Mouse (Mus musculus) kidney, adult 2 months (tissue): ENCODE measurements around the gene Nudt4.

ENCODE experiments used
- CTCF ChIP-seq: fragments of 200-500 bp; conservative IDR thresholded peaks from 2 replicates; pipeline ENCODE4 v1.5.1; 2011; ENCODE audit warnings: low read depth, mild to moderate bottlenecking, control low read depth, low read length, moderate library complexity, mixed read lengths; ENCODE audit not compliant: insufficient read depth, insufficient read length
- POLR2A ChIP-seq: fragments of 200-500 bp; IDR thresholded peaks from one replicate; pipeline ENCODE4 v1.6.1; 2011; ENCODE audit warnings: low read depth, low read length, control low read depth

DNA sequence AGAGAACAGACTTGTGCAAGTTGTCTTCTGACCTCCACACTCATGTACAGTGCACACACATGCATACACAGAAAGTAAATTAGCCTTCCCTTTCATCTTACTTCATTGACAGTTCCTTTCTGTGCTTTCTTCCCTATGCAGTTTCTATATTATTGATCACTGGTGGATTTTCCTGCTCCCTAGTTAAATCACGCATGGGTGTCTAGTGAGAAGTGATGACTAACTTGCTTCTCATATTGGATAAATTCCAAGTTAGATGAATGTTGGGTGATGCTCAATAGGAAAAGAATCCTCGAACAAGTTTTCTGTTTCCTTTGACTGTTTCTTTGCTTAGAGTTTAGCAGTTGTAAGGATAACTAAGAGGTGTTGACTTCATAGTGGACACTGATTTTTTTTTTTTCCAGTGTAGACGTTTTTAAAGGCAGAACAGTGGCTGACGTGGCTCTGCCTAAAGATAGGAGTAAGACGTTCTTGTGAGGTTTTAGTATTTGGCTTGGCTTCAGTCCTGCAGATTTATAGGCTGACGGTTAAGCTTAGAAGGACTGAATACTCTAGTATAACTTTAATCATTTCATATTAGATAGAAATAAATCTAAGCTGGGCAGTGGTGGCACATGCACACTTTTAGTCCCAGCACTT, 38.8 kb downstream of the Nudt4 start:
- TF ChIP-seq POLR2A = no peak
- no peak for TF ChIP-seq CTCF
